8 mouse cellular contexts compared by ENCODE assay signal in the genomic region with DNA sequence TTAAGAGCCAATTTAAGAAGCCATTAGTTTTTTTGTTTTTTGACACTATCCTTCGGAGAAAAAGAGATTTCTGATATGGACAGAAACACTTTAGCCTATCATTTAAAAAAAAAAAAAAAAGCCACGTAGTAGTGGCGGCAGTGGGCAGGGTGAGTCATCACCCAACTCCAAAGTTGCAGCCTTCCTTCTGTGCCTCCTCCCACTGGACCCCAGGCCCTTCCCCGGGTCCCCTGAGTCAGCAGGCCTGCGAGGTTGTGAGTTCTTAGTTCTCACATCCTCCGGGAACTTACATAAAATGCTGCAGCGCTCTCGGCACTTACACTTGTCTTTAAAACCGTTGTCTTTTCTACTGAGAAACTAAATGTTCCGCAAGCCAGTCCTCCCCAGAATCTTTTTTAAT. TPM values are rescaled to one million over a fixed set of nuclear protein-coding genes. Genes with fewer than 3 reads are reported as not detected.
A peak's percentile ranks its signal among the peaks of the same experiment; 100 is the strongest.
DNase-seq lines count a peak whose midpoint lies in the region; ATAC-seq and TF ChIP-seq lines count a peak whose summit lies in the region.

No protein-coding gene starts in this region.

- peak overlapping the region; percentile 44 for H3K4me2 ChIP-seq in neural tube, embryonic 11.5 days (ENCODE audit: low read depth)
- peak overlapping the region; percentile 74 for H3K4me2 ChIP-seq in forebrain, postnatal 0 days (ENCODE audit: low read depth)
- peak overlapping the region; percentile 72 for H3K4me2 ChIP-seq in hindbrain, embryonic 13.5 days
- peak overlapping the region; percentile 61 for H3K4me2 ChIP-seq in midbrain, embryonic 15.5 days

- ATAC-seq in neural tube, embryonic 11.5 days (ENCODE audit: insufficient read depth, low FRiP score, low TSS enrichment) = no peak
- ATAC-seq in forebrain, postnatal 0 days = no peak
- ATAC-seq in hindbrain, embryonic 13.5 days (ENCODE audit: low FRiP score) = no peak
- ATAC-seq in midbrain, embryonic 15.5 days (replicated peaks) = no peak

- peak overlapping the region; percentile 2; the same call in 1 of the 2 replicates for H3K9ac ChIP-seq in neural tube, embryonic 11.5 days (ENCODE audit: low read length)
- no peak overlapping the region for H3K9ac ChIP-seq in forebrain, postnatal 0 days
- H3K9ac ChIP-seq in hindbrain, embryonic 13.5 days = peak overlapping the region; percentile 61; the same call in 1 of the 2 replicates
- H3K9ac ChIP-seq in midbrain, embryonic 15.5 days = peak overlapping the region; percentile 20; the same call in 1 of the 2 replicates

- peaks cover 14% of the 10 kb centered on the region; the same call in 1 of the 2 replicates for H3K4me1 ChIP-seq in neural tube, embryonic 11.5 days (ENCODE audit: control insufficient read depth, insufficient read depth, low read length)
- H3K4me1 ChIP-seq in forebrain, postnatal 0 days (ENCODE audit: insufficient read depth) = peaks cover 2% of the 10 kb centered on the region; the same call in 1 of the 2 replicates
- H3K4me1 ChIP-seq in hindbrain, embryonic 13.5 days (replicated peaks) = peaks cover 55% of the 10 kb centered on the region
- H3K4me1 ChIP-seq in midbrain, embryonic 15.5 days = peaks cover 42% of the 10 kb centered on the region

- peak; percentile 30 for DNase-seq in neural tube, embryonic 11.5 days (ENCODE audit: low spot score)
- no peak for DNase-seq in neural tube, embryonic 10.5 days (ENCODE audit: extremely low spot score, low spot score)
- peak; percentile 68 for DNase-seq in adrenal gland, postnatal 25 days
- no peak for DNase-seq in forebrain, postnatal 0 days
- DNase-seq in liver = peak; percentile 64
- peak; percentile 18 to 39 for DNase-seq in thymus, postnatal 36 days

- WGBS in neural tube, embryonic 11.5 days = 16% methylated on average over 10 of the region's 10 CpGs
- WGBS in forebrain, postnatal 0 days = 9% methylated on average over 10 of the region's 10 CpGs
- 14% methylated on average over 10 of the region's 10 CpGs for whole genome bisulfite sequencing in hindbrain, embryonic 13.5 days
- 12% methylated on average over 10 of the region's 10 CpGs for WGBS in midbrain, embryonic 15.5 days

- no peaks in the 10 kb centered on the region for H3K9me3 ChIP-seq in neural tube, embryonic 11.5 days (ENCODE audit: control insufficient read depth, low read length)
- no peaks in the 10 kb centered on the region for H3K9me3 ChIP-seq in forebrain, postnatal 0 days (ENCODE audit: low read length)
- H3K9me3 ChIP-seq in hindbrain, embryonic 13.5 days = no peaks in the 10 kb centered on the region
- H3K9me3 ChIP-seq in midbrain, embryonic 15.5 days = no peaks in the 10 kb centered on the region

- H3K27me3 ChIP-seq in neural tube, embryonic 11.5 days (ENCODE audit: control insufficient read depth, insufficient read depth, low read length) = no peaks in the 10 kb centered on the region
- no peaks in the 10 kb centered on the region for H3K27me3 ChIP-seq in forebrain, postnatal 0 days (ENCODE audit: insufficient read depth, low read length)
- H3K27me3 ChIP-seq in hindbrain, embryonic 13.5 days = no peaks in the 10 kb centered on the region
- no peaks in the 10 kb centered on the region for H3K27me3 ChIP-seq in midbrain, embryonic 15.5 days (replicated peaks)

- TF ChIP-seq CTCF in forebrain, postnatal 0 days (IDR thresholded peaks at IDR 0.05; ENCODE audit: low read depth) = no peak

- H3K36me3 ChIP-seq in neural tube, embryonic 11.5 days (ENCODE audit: control insufficient read depth, insufficient read depth, low read length) = no peaks in the 10 kb centered on the region
- H3K36me3 ChIP-seq in forebrain, postnatal 0 days (ENCODE audit: insufficient read depth) = no peaks in the 10 kb centered on the region
- H3K36me3 ChIP-seq in hindbrain, embryonic 13.5 days = no peaks in the 10 kb centered on the region
- no peaks in the 10 kb centered on the region for H3K36me3 ChIP-seq in midbrain, embryonic 15.5 days (replicated peaks)

- H3K4me3 ChIP-seq in neural tube, embryonic 11.5 days (ENCODE audit: low read depth, low read length) = peak overlapping the region; percentile 78
- H3K4me3 ChIP-seq in forebrain, postnatal 0 days (ENCODE audit: low read depth, low read length) = peak overlapping the region; percentile 88
- peak overlapping the region; percentile 92 for H3K4me3 ChIP-seq in hindbrain, embryonic 13.5 days
- H3K4me3 ChIP-seq in midbrain, embryonic 15.5 days = peak overlapping the region; percentile 78

- H3K27ac ChIP-seq in neural tube, embryonic 11.5 days (ENCODE audit: low read depth, low read length) = no peak overlapping the region
- H3K27ac ChIP-seq in forebrain, postnatal 0 days (ENCODE audit: low read depth, low read length) = no peak overlapping the region
- 0 out of 2 replicates have a peak overlapping the region, but pooled peaks have one; percentile 6 for H3K27ac ChIP-seq in hindbrain, embryonic 13.5 days
- H3K27ac ChIP-seq in midbrain, embryonic 15.5 days = no peak overlapping the region

RNA-seq across cellular contexts. Expression of a gene that starts 2.0 kb away (rescaled TPM):
- polyA plus RNA-seq in neural tube, embryonic 11.5 days (2014; fragmentation: Nextera tagmentation; extraction: Ambion mirVana) = 204 and 213 TPM in 2 replicates
- 35.2 and 35.8 TPM in 2 replicates for total RNA-seq in adrenal gland, postnatal 25 days (2021)
- 121 and 157 TPM in 2 replicates for total RNA-seq in forebrain, postnatal 0 days (2014; rRNA removed)
- polyA plus RNA-seq in forebrain, postnatal 0 days (2015; fragmentation: Nextera tagmentation; extraction: Ambion mirVana) = 69.5 and 94.2 TPM in 2 replicates
- polyA plus RNA-seq in hindbrain, embryonic 13.5 days (2015; fragmentation: Nextera tagmentation; extraction: Ambion mirVana) = 178 and 184 TPM in 2 replicates
- 155 and 169 TPM in 2 replicates for polyA plus RNA-seq in midbrain, embryonic 15.5 days (2015; fragmentation: Nextera tagmentation; extraction: Ambion mirVana)

RNA-seq across cellular contexts. Expression of a gene that starts 33.5 kb away (rescaled TPM):
- polyA plus RNA-seq in neural tube, embryonic 11.5 days (2014; fragmentation: Nextera tagmentation; extraction: Ambion mirVana) = 47.0 and 50.9 TPM in 2 replicates
- 19.3 and 26.5 TPM in 2 replicates for total RNA-seq in adrenal gland, postnatal 25 days (2021)
- 33.4 and 37.3 TPM in 2 replicates for total RNA-seq in forebrain, postnatal 0 days (2014; rRNA removed)
- 31.4 and 39.8 TPM in 2 replicates for polyA plus RNA-seq in forebrain, postnatal 0 days (2015; fragmentation: Nextera tagmentation; extraction: Ambion mirVana)
- polyA plus RNA-seq in hindbrain, embryonic 13.5 days (2015; fragmentation: Nextera tagmentation; extraction: Ambion mirVana) = 43.3 and 44.5 TPM in 2 replicates
- 45.9 and 46.4 TPM in 2 replicates for polyA plus RNA-seq in midbrain, embryonic 15.5 days (2015; fragmentation: Nextera tagmentation; extraction: Ambion mirVana)

Comparison
In these comparisons a context has a peak if more than half of its experiments do, and no peak if none do; other contexts are left out.
1. DNase-seq: peak in neural tube, embryonic 11.5 days (single experiment), adrenal gland, postnatal 25 days (single experiment), liver (single experiment) and thymus, postnatal 36 days (2 of 2); none in neural tube, embryonic 10.5 days (single experiment) and forebrain, postnatal 0 days (single experiment).
2. Peak in every context shown above with its lines, with median percentiles within 50 percentile points of each other: H3K4me2 ChIP-seq and H3K4me3 ChIP-seq.